Mouse (Mus musculus): ENCODE measurements around the gene Ndufaf3.

- TF ChIP-seq POLR2A (IDR thresholded peaks at IDR 0.05; ENCODE audit: borderline replicate concordance, extremely low read depth, insufficient read depth, insufficient read length, poor library complexity, severe bottlenecking), result no peak
- peak; percentile 65 for TF ChIP-seq CTCF (IDR thresholded peaks at IDR 0.05; ENCODE audit: borderline replicate concordance, extremely low read depth, insufficient read depth, insufficient read length)
These were observed 6.8 kb upstream of the Ndufaf3 start for GRCm38 (mm10) chr9:108573774-108574690.
